Mouse (Mus musculus): ENCODE data around the gene Gm49721. TPM values are rescaled to one million over a fixed set of nuclear protein-coding genes. Genes with fewer than 3 reads are reported as not detected.
A peak's percentile ranks its signal among the peaks of the same experiment; 100 is the strongest.
"Not testable (repeated sequence)": the region's sequence is repeated elsewhere in the genome, so short reads cannot be mapped to it uniquely, and the experiment has no call there.

Gm49721 gene
- polyA plus RNA-seq (2021) = not detected

DNA sequence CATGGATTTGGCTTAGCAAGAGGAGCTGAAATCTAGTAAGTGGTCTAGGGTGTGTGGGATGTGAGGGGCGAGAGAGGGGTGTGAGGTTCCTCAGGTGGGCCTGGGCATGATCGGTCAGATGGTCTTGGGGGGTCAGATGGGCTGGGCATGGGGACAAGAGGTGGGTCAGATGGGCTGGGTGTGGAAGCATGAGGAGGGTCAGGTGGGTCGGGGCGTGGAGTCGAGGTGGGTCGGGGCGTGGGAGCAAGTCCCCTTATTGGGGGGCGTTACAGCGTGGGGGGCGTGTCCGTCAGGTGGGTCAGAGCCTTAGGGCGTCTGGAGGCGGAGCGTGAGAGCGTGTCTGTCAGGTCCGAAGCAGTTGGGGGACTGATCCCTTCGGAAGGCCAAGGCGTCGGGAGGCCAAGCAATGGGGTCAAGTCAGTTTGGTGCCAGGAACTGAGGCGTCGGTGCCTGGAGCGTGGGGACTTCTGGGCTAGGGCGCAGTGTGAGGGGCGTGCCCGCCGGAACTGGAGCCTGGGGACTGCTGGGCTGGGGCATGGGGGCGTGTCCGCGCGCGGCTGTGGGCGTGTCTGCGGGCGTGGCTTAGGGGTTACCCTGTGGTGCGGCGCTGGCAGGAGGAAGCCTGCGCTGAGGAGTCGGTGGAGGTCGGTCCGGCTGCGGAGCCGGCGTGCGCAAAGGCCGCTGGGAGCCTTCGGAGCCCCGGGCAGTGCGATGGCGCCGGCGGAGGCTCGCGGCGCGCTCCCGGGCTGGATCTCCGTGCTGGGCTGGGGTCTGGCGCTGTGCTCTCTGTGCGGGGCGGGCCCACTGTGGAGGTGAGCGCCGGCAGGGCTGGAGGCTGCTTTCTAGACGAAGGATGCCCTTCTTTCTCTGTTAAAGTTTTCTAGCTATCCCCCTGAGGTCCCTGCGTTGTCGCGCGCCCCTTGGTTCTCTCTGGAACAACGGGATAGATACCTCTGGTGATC lies at the start of gene Gm49721:
TSS of gene Gm49721 (plus strand) at position 618 of the 962 bp plus-strand sequence.
- DNase-seq (ENCODE audit: low read depth, low spot score); CTCF ChIA-PET; POLR2A ChIA-PET; H3K27me3 ChIP-seq; in situ Hi-C loops (cut with MboI; ENCODE audit: low pct_unique_long_range_greater_than_20kb): not testable (repeated sequence)
- ATAC-seq = peak; percentile 96

DNA sequence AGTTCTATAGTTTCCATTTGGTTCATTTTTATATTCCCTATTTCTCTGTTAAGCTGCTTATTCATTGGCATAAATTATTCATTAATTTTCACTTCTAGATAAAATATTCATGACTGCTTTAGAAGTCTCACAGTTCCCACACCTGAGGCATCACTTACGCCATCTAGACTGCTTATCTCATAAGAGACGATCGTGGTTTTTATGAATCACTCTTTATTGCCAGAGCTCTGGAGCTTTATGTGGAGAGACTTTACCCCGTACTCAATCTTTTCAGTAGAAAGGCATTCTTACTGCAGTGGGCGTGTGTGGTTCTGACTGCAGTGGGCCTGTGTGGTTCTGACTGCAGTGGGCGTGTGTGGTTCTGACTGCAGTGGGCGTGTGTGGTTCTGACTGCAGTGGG lies 47.1 kb upstream of the Gm49721 start:
- ATAC-seq; DNase-seq (ENCODE audit: low read depth, low spot score); POLR2A ChIA-PET; H3K27me3 ChIP-seq; CTCF ChIA-PET; in situ Hi-C loops (cut with MboI; ENCODE audit: low pct_unique_long_range_greater_than_20kb): not testable (repeated sequence)

DNA sequence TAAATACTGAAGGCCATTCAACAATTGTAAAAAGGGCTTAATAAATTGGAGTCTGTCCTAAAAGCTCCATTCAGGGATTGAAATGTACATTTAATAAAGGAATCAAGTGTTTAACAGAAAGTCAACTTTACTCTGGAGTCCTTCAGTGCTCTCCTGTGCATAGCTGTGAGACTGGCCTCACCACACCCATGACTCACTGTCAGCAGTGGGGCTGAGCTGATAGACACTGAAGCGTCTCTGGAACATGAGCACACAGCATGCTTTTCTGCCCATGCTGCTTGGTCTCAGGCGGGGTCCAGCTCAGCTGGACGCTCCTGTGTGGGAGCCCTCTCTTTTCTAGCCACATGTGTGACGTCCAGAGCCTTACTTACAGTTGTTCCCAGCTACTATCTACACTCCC lies 36.1 kb upstream of the Gm49721 start:
- in situ Hi-C loops (cut with MboI; ENCODE audit: low pct_unique_long_range_greater_than_20kb) = loop anchor here (10.0 kb wide), 1 partner anchor 1002 kb away; the partner anchor contains the start of gene Rsph3a
- peak; percentile 97 for ATAC-seq
- DNase-seq (ENCODE audit: low read depth, low spot score); CTCF ChIA-PET; H3K27me3 ChIP-seq; POLR2A ChIA-PET: not testable (repeated sequence)

DNA sequence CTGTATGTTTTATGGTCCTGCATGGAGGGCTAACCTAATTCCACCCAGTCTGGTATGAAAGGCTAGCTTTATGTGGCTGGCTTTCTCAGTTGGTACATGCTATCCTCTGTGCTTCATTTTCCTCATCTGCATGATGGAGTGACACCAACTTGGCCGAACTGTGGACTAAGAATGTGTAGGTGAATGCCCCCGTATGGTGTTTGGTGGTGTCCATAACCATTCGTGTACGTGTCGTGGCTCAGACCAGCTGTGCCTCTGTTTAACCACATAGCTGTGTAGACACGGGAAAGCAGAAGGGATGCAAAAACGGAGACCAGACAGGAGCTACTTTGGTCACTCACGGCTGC lies 31.1 kb upstream of the Gm49721 start:
- H3K27me3 ChIP-seq = not testable (repeated sequence)

DNA sequence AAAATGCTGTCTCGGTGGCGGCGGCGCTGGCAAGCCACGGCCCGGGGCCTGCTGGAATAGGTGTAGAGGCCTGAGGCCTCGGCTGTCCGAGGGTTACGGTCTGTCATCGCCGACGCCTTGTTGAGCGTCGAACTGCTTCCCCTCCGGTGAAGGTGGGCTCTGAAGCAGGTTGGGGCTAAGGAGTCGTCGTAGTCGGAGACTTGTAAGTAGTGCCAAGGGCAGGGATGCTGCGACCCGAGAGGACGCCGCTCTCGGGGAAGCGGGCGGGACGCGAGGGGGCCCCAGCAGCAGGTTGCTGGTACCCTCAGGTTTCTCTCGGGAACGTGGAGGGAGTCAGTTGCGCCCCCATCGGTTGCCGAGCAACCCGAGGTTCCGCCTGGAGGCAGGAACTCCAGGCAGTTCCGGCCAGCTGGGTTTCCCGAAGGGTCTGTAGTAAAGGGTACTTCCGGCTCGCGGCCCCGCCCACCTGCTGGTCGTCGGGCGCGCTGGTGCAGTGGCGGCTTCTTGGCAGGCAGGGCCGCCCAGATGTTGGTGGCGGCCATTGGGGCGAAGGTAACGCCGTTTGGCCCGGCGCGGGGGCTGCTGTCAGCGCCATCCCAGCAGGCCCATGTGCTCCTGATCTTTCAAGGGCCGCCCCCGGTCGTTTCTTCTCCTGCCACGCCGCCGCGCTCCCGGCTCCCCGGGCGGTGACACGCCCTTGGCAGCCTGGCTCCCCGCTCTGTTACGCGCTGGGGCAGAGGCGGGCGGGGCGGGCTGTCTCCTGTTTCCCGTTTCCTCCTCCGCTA lies 30.5 kb upstream of the Gm49721 start, which contains the start of gene Rsph3b:
TSS of gene Rsph3b (minus strand) at position 699 of the 785 bp plus-strand sequence.
- POLR2A ChIA-PET = interaction anchor here (0.9 kb wide), 1 partner anchor 998 kb away, joined by 4 read pairs; no protein-coding TSS in a partner anchor
- CTCF ChIA-PET, H3K27me3 ChIP-seq: not testable (repeated sequence)
- peak; percentile 57 for DNase-seq (ENCODE audit: low read depth, low spot score)
- in situ Hi-C loops (cut with MboI; ENCODE audit: low pct_unique_long_range_greater_than_20kb) = loop anchor here (5.0 to 10.0 kb wide), 2 partner anchors 96 to 997 kb away; partner anchors contain the start of gene Rsph3a
- peak; percentile 98 for ATAC-seq

More for the DNA sequence above, 31.1 kb upstream of the Gm49721 start:
- CTCF ChIA-PET; POLR2A ChIA-PET; ATAC-seq; DNase-seq (ENCODE audit: low read depth, low spot score): not testable (repeated sequence)
- in situ Hi-C loops (cut with MboI; ENCODE audit: low pct_unique_long_range_greater_than_20kb) = loop anchor here (5.0 to 10.0 kb wide), 2 partner anchors 95 to 997 kb away; partner anchors contain the start of gene Rsph3a

DNA sequence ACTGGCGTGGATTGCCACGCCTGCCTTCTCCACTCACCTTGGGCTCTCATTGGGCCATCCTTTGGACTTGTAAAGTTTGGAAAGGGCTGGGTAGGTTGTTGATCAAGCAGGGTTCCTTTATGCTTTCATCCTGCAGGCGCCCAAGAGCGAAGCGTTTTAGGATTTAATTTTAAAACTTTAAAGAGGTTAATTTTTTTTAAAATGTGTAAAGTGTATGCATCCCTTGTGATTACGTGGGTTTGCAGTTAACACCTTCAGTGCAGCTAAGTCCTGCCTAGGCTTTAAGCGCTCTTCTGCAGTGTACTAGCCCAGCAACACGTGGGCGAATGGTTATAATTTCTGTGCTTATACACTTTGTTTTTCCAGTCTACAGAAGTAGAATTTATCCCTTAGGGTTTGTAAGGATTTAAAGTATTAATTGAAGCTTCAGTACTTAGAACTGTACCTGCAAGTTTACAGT lies 29.9 kb upstream of the Gm49721 start:
- POLR2A ChIA-PET = interaction anchor here (0.9 kb wide), 1 partner anchor 997 kb away, joined by 4 read pairs; no protein-coding TSS in a partner anchor
- peak; percentile 60 for DNase-seq (ENCODE audit: low read depth, low spot score)

DNA sequence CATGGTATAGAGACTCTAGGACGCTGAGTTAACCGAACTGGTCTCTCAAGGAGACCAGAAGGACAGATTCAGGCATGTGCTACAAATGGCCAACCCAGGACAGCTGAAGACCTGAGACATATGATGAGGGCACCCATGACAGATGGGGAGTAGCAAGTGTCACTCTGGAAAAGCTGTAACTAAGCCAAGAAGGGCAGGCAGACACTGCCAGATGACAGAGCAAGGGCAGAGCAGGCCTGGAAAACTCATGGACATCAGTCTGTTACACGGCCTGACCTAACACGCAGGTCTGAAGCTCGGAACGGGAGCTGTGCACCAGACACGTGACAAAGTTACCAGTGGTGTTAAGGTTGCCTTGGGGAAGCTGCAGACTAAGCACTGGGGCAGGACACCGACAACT lies 19.8 kb upstream of the Gm49721 start:
- H3K27me3 ChIP-seq; DNase-seq (ENCODE audit: low read depth, low spot score); CTCF ChIA-PET; in situ Hi-C loops (cut with MboI; ENCODE audit: low pct_unique_long_range_greater_than_20kb); ATAC-seq; POLR2A ChIA-PET: not testable (repeated sequence)

More for the DNA sequence above, 29.9 kb upstream of the Gm49721 start:
- in situ Hi-C loops (cut with MboI; ENCODE audit: low pct_unique_long_range_greater_than_20kb) = loop anchor here (5.0 to 10.0 kb wide), 2 partner anchors 96 to 996 kb away; partner anchors contain the start of gene Rsph3a
- H3K27me3 ChIP-seq, CTCF ChIA-PET: not testable (repeated sequence)
- peak; percentile 15 for ATAC-seq

DNA sequence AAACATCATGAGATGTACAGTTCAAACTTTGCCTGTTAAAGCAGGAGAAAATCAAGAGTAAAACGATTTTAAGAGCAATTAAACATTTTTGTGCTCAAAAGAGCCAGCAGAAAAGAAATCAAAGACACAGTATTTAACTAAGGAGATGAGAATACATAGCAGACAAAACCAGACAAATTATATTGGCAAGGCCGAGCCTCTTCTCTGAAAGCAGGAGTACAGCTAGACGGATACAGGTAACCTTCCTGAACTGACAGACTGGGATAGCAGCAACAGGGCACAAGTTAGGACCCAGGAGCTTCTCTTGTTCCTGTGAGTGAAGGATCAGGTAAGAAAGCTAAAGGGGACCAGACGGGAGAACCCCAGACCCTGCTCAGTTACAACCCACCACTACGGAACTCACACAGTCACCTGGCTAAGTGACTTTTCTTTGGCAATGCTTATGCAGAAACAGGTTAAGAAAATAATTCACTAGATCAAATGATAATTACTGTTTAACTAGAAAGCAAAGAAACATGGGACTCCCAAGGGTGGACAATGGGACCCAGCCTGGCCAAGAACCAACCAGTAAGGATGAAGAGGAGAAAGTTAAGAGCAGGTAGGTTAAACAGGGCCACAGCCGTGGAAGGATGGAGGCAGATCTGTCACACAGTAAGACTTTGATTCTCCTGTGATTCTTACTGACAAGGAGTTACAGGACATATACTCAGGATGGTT lies 19.0 kb upstream of the Gm49721 start:
- in situ Hi-C loops (cut with MboI; ENCODE audit: low pct_unique_long_range_greater_than_20kb); POLR2A ChIA-PET: not testable (repeated sequence)

DNA sequence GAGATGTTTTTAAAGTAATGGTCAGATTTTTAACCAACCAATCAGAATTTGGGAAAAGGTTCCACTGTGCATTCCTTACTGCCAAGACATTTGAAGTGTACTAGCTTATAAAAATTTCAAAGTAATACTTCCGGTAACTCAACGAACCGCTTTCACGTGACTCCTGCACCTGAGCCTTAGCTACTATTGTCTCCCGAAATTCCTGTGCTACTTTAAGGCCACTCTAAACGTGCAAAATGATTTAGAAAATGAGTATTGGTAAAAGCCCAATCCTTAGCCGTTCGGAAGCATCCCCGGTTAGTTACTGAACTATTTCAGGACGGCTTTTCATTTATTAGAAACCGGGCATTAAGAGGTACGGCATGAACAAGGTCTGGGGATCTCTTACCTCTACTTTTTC lies 18.4 kb upstream of the Gm49721 start:
- CTCF ChIA-PET; in situ Hi-C loops (cut with MboI; ENCODE audit: low pct_unique_long_range_greater_than_20kb); POLR2A ChIA-PET; ATAC-seq; DNase-seq (ENCODE audit: low read depth, low spot score); H3K27me3 ChIP-seq: not testable (repeated sequence)

More for the DNA sequence above, 19.0 kb upstream of the Gm49721 start:
- CTCF ChIA-PET; H3K27me3 ChIP-seq; ATAC-seq; DNase-seq (ENCODE audit: low read depth, low spot score): not testable (repeated sequence)

DNA sequence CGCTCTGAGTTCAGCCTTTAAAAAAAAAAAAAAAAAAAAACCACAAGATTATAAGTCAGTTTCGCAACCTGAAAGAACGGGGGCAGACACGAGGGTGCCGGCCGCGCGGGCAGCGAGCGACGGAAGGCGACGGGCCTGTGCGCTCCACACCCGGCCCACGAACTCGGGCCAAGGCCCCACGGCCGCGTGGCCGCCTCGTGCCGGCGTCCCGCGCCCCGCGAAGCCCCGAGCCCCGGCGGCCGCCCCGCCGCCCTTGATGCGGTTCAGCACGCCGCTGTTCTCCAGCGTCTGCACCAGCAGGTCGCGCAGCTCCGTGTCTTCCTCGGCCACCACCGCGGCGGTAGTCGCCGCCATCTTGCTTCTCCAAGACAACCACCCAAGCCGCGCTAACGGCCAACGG lies 17.9 kb upstream of the Gm49721 start, which contains the start of gene Tagap1:
TSS of gene Tagap1 (minus strand) at position 381 of the 400 bp plus-strand sequence.
- DNase-seq (ENCODE audit: low read depth, low spot score); H3K27me3 ChIP-seq; in situ Hi-C loops (cut with MboI; ENCODE audit: low pct_unique_long_range_greater_than_20kb); ATAC-seq; CTCF ChIA-PET; POLR2A ChIA-PET: not testable (repeated sequence)

DNA sequence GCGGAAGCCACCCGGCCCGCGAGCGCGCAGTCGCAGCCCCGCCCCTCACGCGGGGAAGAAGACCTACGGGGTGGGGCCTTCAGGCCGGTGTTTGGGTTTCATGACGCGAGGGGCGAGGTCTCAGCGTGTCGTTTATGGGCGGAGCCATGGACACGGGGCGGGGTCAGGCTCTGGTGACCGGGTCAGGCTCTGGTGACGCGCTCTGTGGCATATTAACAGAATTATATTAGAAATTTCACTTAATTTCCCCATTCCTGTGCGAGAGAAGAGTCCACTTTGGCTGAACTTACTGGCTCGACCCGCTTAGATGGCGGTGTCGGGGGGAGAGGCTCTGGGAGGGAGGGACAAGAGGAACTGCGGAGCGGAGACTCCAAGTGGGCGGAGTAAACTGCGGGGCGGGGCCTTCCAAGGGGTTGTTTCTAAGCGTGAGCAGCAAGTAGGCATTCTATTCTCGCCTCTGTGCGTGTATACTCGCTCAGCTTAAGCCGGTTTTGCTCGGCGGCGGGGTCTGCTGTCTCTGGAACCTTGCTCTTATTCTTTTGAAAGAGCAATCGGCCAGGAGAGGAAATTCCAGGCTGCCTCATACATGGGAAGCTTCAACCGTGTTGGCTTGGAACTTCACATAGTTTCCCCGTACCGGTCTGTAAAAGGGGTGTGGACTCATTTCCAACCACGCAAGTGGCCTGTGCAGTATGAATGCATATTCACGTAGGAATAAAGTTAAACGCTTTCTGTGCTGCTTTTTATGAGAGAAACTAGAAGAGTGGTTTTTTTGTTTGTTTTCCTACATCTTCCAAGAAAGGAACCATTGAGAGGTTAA lies 17.3 kb upstream of the Gm49721 start:
- in situ Hi-C loops (cut with MboI; ENCODE audit: low pct_unique_long_range_greater_than_20kb); DNase-seq (ENCODE audit: low read depth, low spot score); CTCF ChIA-PET; H3K27me3 ChIP-seq; POLR2A ChIA-PET: not testable (repeated sequence)
- peak; percentile 94 for ATAC-seq

DNA sequence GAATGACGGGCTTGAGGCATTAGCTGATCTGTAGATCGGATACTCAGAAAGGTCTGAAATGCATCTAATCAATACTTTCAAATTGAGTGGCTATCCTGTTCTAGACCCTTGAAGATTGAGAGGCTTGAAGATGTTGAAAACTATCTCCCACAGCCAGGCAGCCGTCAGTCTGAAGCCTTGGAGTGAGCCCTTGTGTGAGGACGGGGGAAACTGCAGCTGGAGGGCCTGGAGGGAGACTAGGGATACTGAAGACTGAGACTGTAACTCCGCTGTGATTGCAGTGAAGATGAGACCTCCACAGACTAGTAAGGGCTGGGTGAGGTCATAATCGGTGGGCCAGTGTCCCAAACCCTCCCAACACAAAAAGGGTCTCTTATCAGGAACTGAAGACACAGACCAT lies 16.4 kb upstream of the Gm49721 start:
- POLR2A ChIA-PET; ATAC-seq; in situ Hi-C loops (cut with MboI; ENCODE audit: low pct_unique_long_range_greater_than_20kb); CTCF ChIA-PET; H3K27me3 ChIP-seq; DNase-seq (ENCODE audit: low read depth, low spot score): not testable (repeated sequence)

DNA sequence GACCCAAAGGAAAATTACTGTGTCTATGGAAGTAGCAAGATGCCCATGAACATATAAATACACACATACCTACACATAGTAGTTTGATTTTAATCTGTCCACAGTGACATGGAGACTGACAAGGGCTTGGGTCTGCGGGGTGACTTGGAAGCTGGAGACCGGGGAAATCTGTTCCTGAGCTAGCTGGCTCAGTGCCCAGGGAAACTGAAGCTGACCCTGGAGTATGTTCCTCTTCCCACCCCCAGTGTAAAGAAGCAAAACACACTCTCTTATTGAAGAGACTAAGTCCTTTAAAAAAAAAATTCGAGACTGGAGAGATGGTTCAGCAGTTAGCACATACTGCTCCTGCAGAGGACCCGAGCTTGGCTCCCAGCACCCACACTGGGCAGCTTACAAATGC lies 15.8 kb upstream of the Gm49721 start:
- ATAC-seq; H3K27me3 ChIP-seq; DNase-seq (ENCODE audit: low read depth, low spot score); CTCF ChIA-PET; in situ Hi-C loops (cut with MboI; ENCODE audit: low pct_unique_long_range_greater_than_20kb); POLR2A ChIA-PET: not testable (repeated sequence)

Measured in Patski (cell line).